Mouse (Mus musculus): ENCODE measurements around the gene Wnt9a.

DNA sequence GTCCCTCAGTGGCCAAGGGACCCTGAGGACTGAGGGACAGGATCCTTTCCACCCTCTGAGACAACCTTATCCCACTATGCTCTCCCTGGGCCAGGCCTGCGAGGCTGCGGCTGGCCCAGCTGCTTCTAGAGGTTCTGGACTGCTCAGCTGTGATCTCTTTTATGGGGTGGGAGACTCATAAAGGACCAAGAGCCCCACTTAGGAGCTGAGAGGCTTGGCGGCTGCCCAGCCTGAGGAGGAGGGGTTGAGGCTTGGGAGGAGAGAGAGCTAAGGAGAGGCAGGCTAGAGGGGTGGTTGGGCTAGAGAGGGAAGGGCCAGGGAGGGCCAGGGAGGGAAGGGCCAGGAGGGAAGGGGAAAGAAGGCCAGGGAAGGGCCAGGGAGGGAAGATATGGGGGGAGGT, 57.7 kb downstream of the Wnt9a start:
- TF ChIP-seq CTCF (IDR thresholded peaks at IDR 0.05; ENCODE audit: low read depth) (no peak), EP300 (IDR thresholded peaks at IDR 0.05; ENCODE audit: low read depth) (no peak)

Measured in heart, postnatal 0 days (tissue).